Mouse (Mus musculus) cerebellum, postnatal 36 days (tissue): ENCODE data around the gene Ndufc1.
A peak's percentile ranks its signal among the peaks of the same experiment; 100 is the strongest.
"Not testable (repeated sequence)": the region's sequence is repeated elsewhere in the genome, so short reads cannot be mapped to it uniquely, and the experiment has no call there.

Source experiments
- DNase-seq, 2 experiments: peaks; one replicate each; pipeline ENCODE4 v3.0.0; 2021 to 2022; ENCODE audit warnings: mixed read lengths in 2 of 2

Ndufc1 gene

GRCm38 (mm10) chr3:51395461-51396145 lies 13.2 kb downstream of the Ndufc1 start:
- no peak for DNase-seq

- no peak for DNase-seq
Measured at GRCm38 (mm10) chr3:51394881-51395280, 13.9 kb downstream of the Ndufc1 start.

- no peak for DNase-seq
Measured at GRCm38 (mm10) chr3:51393651-51394050, 15.1 kb downstream of the Ndufc1 start.

- DNase-seq: not testable (repeated sequence)
Measured at GRCm38 (mm10) chr3:51393018-51393417, 15.8 kb downstream of the Ndufc1 start.

- DNase-seq: no peak
Measured at GRCm38 (mm10) chr3:51391591-51391990, 17.2 kb downstream of the Ndufc1 start.

- no peak for DNase-seq
Measured at GRCm38 (mm10) chr3:51391095-51391494, 17.7 kb downstream of the Ndufc1 start.

GRCm38 (mm10) chr3:51388904-51389303 lies 19.9 kb downstream of the Ndufc1 start:
- no peak for DNase-seq

- peak; percentile 47 for DNase-seq
Measured at GRCm38 (mm10) chr3:51387868-51388381, 20.9 kb downstream of the Ndufc1 start.

GRCm38 (mm10) chr3:51387134-51387451 lies 21.7 kb downstream of the Ndufc1 start:
- no peak for DNase-seq

GRCm38 (mm10) chr3:51386441-51387133 lies 22.2 kb downstream of the Ndufc1 start:
- no peak for DNase-seq

GRCm38 (mm10) chr3:51383409-51383808 lies 25.4 kb downstream of the Ndufc1 start:
- peak; percentile 48 to 65 for DNase-seq

GRCm38 (mm10) chr3:51380660-51381014 lies 28.2 kb downstream of the Ndufc1 start:
- DNase-seq: no peak

GRCm38 (mm10) chr3:51379786-51380659 lies 28.8 kb downstream of the Ndufc1 start:
- no peak for DNase-seq

- DNase-seq: no peak
Measured at GRCm38 (mm10) chr3:51378665-51378946, 30.2 kb downstream of the Ndufc1 start.

- no peak for DNase-seq
Measured at GRCm38 (mm10) chr3:51377878-51378664, 30.7 kb downstream of the Ndufc1 start.

- DNase-seq: peak; percentile 51 to 55
Measured at GRCm38 (mm10) chr3:51375307-51376265, 33.2 kb downstream of the Ndufc1 start.

- DNase-seq: no peak
Measured at GRCm38 (mm10) chr3:51373544-51373943, 35.2 kb downstream of the Ndufc1 start.

GRCm38 (mm10) chr3:51372883-51373282 lies 35.9 kb downstream of the Ndufc1 start:
- DNase-seq: no peak

GRCm38 (mm10) chr3:51371826-51372225 lies 37.0 kb downstream of the Ndufc1 start:
- DNase-seq: no peak

- no peak for DNase-seq
Measured at GRCm38 (mm10) chr3:51368011-51368410, 40.8 kb downstream of the Ndufc1 start.

- DNase-seq: no peak
Measured at GRCm38 (mm10) chr3:51366926-51367325, 41.9 kb downstream of the Ndufc1 start.

GRCm38 (mm10) chr3:51365517-51365882 lies 43.3 kb downstream of the Ndufc1 start:
- no peak for DNase-seq
